Mouse (Mus musculus): ENCODE data around the gene Plvap.

Gene Plvap

DNA sequence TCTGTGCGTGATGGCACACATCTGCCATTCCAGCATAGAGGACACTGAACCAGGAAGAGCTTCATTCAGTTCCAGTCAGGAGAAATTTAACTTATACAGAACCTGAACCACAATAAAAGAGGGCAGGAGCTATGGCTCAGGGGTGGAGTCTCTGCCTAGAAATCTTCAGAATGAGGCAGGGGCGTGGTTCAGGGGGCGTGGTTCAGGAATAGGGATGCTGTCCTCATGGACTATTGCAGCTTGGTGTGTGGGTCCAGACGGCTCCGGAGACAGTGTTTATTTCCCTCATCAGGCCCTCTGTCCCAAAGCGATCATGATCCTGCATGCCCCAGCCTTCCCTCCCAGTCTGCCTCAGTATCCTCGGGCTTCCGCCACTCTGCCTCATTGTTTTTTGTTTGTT lies 56.9 kb downstream of the Plvap start:
- CTCF ChIA-PET, result interaction anchor here in 1 of 4 experiments (0.7 kb wide), 1 partner anchor 15 kb away, joined by 3 read pairs; no protein-coding TSS in a partner anchor
- POLR2A ChIA-PET, result interaction anchor here in 2 of 4 experiments (0.6 to 1.0 kb wide), 2 partner anchors 68 to 115 kb away, joined by 3 to 4 read pairs; no protein-coding TSS in a partner anchor

DNA sequence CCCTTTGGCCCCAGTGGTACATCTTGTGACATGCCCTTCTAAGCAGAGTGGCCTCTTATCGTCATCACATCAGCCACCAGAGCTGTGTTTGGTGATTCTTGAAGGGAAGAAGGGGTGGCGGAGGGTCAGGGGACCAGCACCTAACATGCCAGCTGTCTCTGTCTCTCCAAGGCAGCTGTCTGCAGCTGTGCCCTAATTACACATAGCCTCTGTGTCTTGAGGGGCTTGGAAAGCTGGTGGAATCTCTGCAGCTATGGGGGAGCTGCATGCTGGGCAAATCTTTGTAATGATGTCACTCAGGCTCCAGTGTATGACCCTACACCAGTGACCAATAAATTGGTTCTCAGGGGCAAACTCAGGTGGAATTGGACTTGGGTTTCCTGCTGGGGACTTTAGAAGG lies 58.9 kb downstream of the Plvap start:
- ChIA-PET CTCF (interaction anchor here in 1 of 4 experiments (1.3 kb wide), 1 partner anchor 11 kb away, joined by 3 read pairs; no protein-coding TSS in a partner anchor), POLR2A (interaction anchor here in 1 of 4 experiments (1.4 to 1.9 kb wide), 2 partner anchors 11 to 12 kb away, joined by 5 to 6 read pairs; partner anchors contain the start of gene Mrpl34)

DNA sequence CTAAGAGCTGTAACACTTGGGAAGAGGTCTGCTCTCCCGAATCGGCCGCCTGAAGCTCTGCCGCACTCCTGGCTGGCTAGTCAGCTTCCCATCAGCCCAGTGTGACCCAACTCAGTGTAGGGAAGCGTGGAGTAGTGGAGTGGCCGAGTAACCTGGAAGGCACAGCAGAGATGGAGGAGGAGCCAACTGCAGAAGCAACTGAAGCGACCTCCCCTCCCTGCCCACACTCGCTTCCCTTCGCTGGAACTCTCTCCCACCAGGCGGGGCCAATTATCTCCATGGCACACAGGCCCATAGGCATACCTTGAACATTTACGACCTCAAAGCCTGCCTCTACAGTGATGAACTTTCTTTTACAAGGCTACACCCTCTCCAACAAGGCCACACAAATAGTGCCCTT lies 59.8 kb downstream of the Plvap start:
- POLR2A ChIA-PET, result interaction anchor here in 2 of 4 experiments (0.9 to 1.9 kb wide), 4 partner anchors 10 to 151 kb away, joined by 3 to 6 read pairs (median 4); partner anchors contain the start of gene Mrpl34 (in 1 of the 2)
- CTCF ChIA-PET, result no interaction called here

DNA sequence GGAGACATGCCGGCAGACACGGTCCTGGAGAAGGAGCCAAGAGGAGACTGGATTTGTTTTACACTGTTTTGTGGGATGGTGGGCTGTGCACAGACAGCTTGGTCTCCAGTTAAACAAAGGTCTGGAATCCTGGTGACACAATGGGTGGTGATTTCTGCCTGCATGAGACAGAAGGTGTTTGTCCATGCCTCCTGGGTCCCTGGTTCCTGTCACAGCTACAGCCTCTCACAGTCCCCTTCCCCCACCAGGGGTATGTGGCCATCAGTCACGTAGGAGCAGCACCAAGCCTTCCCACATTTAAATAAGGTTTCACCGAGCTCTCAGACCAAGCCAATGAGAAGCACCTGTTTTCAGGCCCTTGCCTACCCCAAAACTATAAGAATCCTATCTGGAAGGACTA lies 60.2 kb downstream of the Plvap start:
- POLR2A ChIA-PET, result interaction anchor here in 2 of 4 experiments (0.6 to 1.9 kb wide), 5 partner anchors 10 to 152 kb away, joined by 3 to 6 read pairs (median 3); partner anchors contain the start of gene Mrpl34 (in 1 of the 2)
- CTCF ChIA-PET, result interaction anchor here in 1 of 4 experiments (0.7 kb wide), 1 partner anchor 13 kb away, joined by 3 read pairs; the partner anchor contains the start of gene Abhd8
